Mouse (Mus musculus): ENCODE data around the gene Samm50.
"Not testable (repeated sequence)": the region's sequence is repeated elsewhere in the genome, so short reads cannot be mapped to it uniquely, and the experiment has no call there.

Samm50 gene

GRCm38 (mm10) chr15:84192058-84192791 is at the start of gene Samm50:
Gene Samm50 (plus strand): TSS chr15:84192241.
- DNase-seq (ENCODE audit: low spot score) = peak; percentile 95

- no peak for DNase-seq (ENCODE audit: low spot score)
Measured at GRCm38 (mm10) chr15:84156158-84156557, 35.9 kb upstream of the Samm50 start.

- DNase-seq (ENCODE audit: low spot score) = not testable (repeated sequence)
Measured at GRCm38 (mm10) chr15:84157530-84157929, 34.5 kb upstream of the Samm50 start.

- no peak for DNase-seq (ENCODE audit: low spot score)
Measured at GRCm38 (mm10) chr15:84161871-84162270, 30.2 kb upstream of the Samm50 start.

- DNase-seq (ENCODE audit: low spot score) = no peak
Measured at GRCm38 (mm10) chr15:84166818-84167217, 25.2 kb upstream of the Samm50 start.

- DNase-seq (ENCODE audit: low spot score) = peak; percentile 90
Measured at GRCm38 (mm10) chr15:84167600-84167999, 24.4 kb upstream of the Samm50 start, which contains the start of gene Pnpla3. Gene Pnpla3 (plus strand): TSS chr15:84167837.

- no peak for DNase-seq (ENCODE audit: low spot score)
Measured at GRCm38 (mm10) chr15:84168170-84169161, 23.6 kb upstream of the Samm50 start.

GRCm38 (mm10) chr15:84169511-84169910 is 22.5 kb upstream of the Samm50 start:
- DNase-seq (ENCODE audit: low spot score) = no peak

GRCm38 (mm10) chr15:84171166-84171565 is 20.9 kb upstream of the Samm50 start:
- no peak for DNase-seq (ENCODE audit: low spot score)

GRCm38 (mm10) chr15:84178733-84179132 is 13.3 kb upstream of the Samm50 start:
- DNase-seq (ENCODE audit: low spot score) = no peak

- no peak for DNase-seq (ENCODE audit: low spot score)
Measured at GRCm38 (mm10) chr15:84182000-84182399, 10.0 kb upstream of the Samm50 start.

GRCm38 (mm10) chr15:84183967-84184366 is 8.1 kb upstream of the Samm50 start:
- peak; percentile 37 for DNase-seq (ENCODE audit: low spot score)

GRCm38 (mm10) chr15:84186196-84186595 is 5.8 kb upstream of the Samm50 start:
- DNase-seq (ENCODE audit: low spot score) = peak; percentile 57

GRCm38 (mm10) chr15:84188887-84189530 is 3.0 kb upstream of the Samm50 start:
- DNase-seq (ENCODE audit: low spot score) = no peak

GRCm38 (mm10) chr15:84189881-84190280 is 2.2 kb upstream of the Samm50 start:
- peak; percentile 35 for DNase-seq (ENCODE audit: low spot score)

- no peak for DNase-seq (ENCODE audit: low spot score)
Measured at GRCm38 (mm10) chr15:84191724-84192057, 350 bp upstream of the Samm50 start.

GRCm38 (mm10) chr15:84196486-84197165 is 4.6 kb downstream of the Samm50 start:
- no peak for DNase-seq (ENCODE audit: low spot score)

GRCm38 (mm10) chr15:84207327-84207726 is 15.3 kb downstream of the Samm50 start:
- DNase-seq (ENCODE audit: low spot score) = no peak

GRCm38 (mm10) chr15:84209517-84210412 is 17.7 kb downstream of the Samm50 start:
- DNase-seq (ENCODE audit: low spot score) = peak; percentile 43

GRCm38 (mm10) chr15:84210461-84210860 is 18.4 kb downstream of the Samm50 start:
- no peak for DNase-seq (ENCODE audit: low spot score)

GRCm38 (mm10) chr15:84210941-84211340 is 18.9 kb downstream of the Samm50 start:
- DNase-seq (ENCODE audit: low spot score) = no peak

All from yolk sac, embryonic 10.5 days (tissue).